In the genomic region with DNA sequence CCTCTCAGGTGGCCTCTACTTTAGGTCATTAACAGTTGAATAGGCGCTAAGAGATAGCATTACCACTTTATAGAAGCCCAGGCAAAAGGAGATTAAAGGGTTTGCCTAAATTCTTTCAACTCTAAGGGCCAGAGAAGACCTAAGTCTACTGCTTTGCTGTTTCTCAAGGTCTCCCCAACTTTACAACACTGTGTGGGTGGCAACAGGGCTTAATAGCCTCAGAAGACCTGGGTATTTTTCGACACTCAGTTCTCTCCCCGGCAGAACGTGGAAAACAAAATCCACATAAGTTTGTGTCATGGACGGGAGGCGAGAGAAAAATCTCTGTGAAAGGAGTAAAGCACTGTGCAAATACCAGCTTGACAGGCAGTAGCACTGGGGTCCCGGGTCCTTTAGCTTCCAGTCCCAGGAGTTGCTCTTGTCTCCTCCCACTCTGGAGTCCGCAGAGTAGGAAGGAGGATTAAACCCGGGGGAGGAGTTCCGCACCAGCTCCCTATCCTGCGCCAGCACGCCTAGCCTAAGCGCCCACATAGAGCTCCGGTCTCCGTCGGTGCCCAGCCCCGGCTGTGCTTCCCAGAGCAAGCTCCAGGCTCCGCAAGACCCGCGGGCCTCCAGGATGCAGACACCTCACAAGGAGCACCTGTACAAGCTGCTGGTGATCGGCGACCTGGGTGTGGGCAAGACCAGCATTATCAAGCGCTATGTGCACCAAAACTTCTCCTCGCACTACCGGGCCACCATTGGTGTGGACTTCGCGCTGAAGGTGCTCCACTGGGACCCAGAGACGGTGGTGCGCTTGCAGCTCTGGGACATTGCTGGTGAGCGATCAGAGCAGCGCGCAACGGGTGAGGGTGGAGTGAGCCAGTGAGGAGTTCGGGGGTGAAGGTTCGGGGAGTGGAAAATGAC, we compare ENCODE assay signal across 8 mouse cellular contexts. TPM values are rescaled to one million over a fixed set of nuclear protein-coding genes. Genes with fewer than 3 reads are reported as not detected.
DNase-seq lines count a peak whose midpoint lies in the region; ATAC-seq and TF ChIP-seq lines count a peak whose summit lies in the region.

Rab38 (plus strand) TSS at position 488 of the 906 bp plus-strand sequence.

- H3K4me1 ChIP-seq in heart, postnatal 0 days (ENCODE audit: control insufficient read depth, insufficient read depth), result 0 out of 2 replicates have a peak, but pooled peaks cover 9% of the 10 kb centered on the region
- H3K4me1 ChIP-seq in liver, embryonic 15.5 days (replicated peaks), result peaks cover 7% of the 10 kb centered on the region; the same call in 1 of the 2 replicates
- H3K4me1 ChIP-seq in neural tube, embryonic 12.5 days, result peaks cover 4% of the 10 kb centered on the region; the same call in 1 of the 2 replicates

- H3K27ac ChIP-seq in heart, postnatal 0 days (ENCODE audit: low read depth), result no peak within 1 kb of the TSS
- H3K27ac ChIP-seq in liver, embryonic 15.5 days (replicated peaks), result no peak within 1 kb of the TSS
- H3K27ac ChIP-seq in neural tube, embryonic 12.5 days, result no peak within 1 kb of the TSS

- DNase-seq in gastrocnemius, adult 18-20 months (ENCODE audit: low spot score), result peak; percentile 2
- no peak for DNase-seq in gastrocnemius, adult 8-10 months (ENCODE audit: low spot score in 2 of 2)
- peak; percentile 6 for DNase-seq in fibroblast of lung, adult 2 months (ENCODE audit: low read depth)
- DNase-seq in heart, postnatal 0 days (ENCODE audit: low spot score), result peak; percentile 37
- DNase-seq in kidney, postnatal 25 days, result peak; percentile 60 to 83
- peak; percentile 8 for DNase-seq in telencephalon, adult 2 months (ENCODE audit: low read depth, low spot score)

- H3K36me3 ChIP-seq in heart, postnatal 0 days (replicated peaks; ENCODE audit: control insufficient read depth, insufficient read depth, low read length), result no peaks in the 10 kb centered on the region
- H3K36me3 ChIP-seq in liver, embryonic 15.5 days (replicated peaks), result no peaks in the 10 kb centered on the region
- no peaks in the 10 kb centered on the region for H3K36me3 ChIP-seq in neural tube, embryonic 12.5 days

- H3K9ac ChIP-seq in heart, postnatal 0 days (replicated peaks; ENCODE audit: low read depth, low read length), result no peak within 1 kb of the TSS; the same call in 1 of the 2 replicates
- H3K9ac ChIP-seq in liver, embryonic 15.5 days, result 0 out of 2 replicates have a peak within 1 kb of the TSS, but pooled peaks have one; percentile 15
- H3K9ac ChIP-seq in neural tube, embryonic 12.5 days, result peak within 1 kb of the TSS; percentile 38; the same call in 1 of the 2 replicates

- H3K27me3 ChIP-seq in heart, postnatal 0 days (ENCODE audit: control insufficient read depth, insufficient read depth, low read length), result peaks cover 5% of the 10 kb centered on the region; the same call in 1 of the 2 replicates
- H3K27me3 ChIP-seq in liver, embryonic 15.5 days, result no peaks in the 10 kb centered on the region
- 0 out of 2 replicates have a peak, but pooled peaks cover 2% of the 10 kb centered on the region for H3K27me3 ChIP-seq in neural tube, embryonic 12.5 days (replicated peaks)

- H3K4me2 ChIP-seq in heart, postnatal 0 days (ENCODE audit: low read depth, low read length), result peak within 1 kb of the TSS; percentile 70
- H3K4me2 ChIP-seq in liver, embryonic 15.5 days, result peak within 1 kb of the TSS; percentile 79
- H3K4me2 ChIP-seq in neural tube, embryonic 12.5 days (replicated peaks), result peak within 1 kb of the TSS; percentile 95

- peak; percentile 79 for ATAC-seq in heart, postnatal 0 days (ENCODE audit: insufficient read depth, low read depth)
- ATAC-seq in liver, embryonic 15.5 days (ENCODE audit: insufficient read depth), result peak; percentile 78
- peak; percentile 86 for ATAC-seq in neural tube, embryonic 12.5 days (ENCODE audit: low FRiP score, low read depth)

- WGBS in heart, postnatal 0 days, result 3% methylated on average over 35 of the region's 35 CpGs
- WGBS in liver, embryonic 15.5 days (ENCODE audit: insufficient replicate concordance), result 3% methylated on average over 35 of the region's 35 CpGs
- WGBS in neural tube, embryonic 12.5 days, result 1% methylated on average over 35 of the region's 35 CpGs

- no peak for TF ChIP-seq CTCF in heart, postnatal 0 days (IDR thresholded peaks at IDR 0.05; ENCODE audit: low read depth)

- peak within 1 kb of the TSS; percentile 51 for H3K4me3 ChIP-seq in heart, postnatal 0 days (ENCODE audit: low read depth, low read length)
- H3K4me3 ChIP-seq in liver, embryonic 15.5 days (replicated peaks), result peak within 1 kb of the TSS; percentile 59
- H3K4me3 ChIP-seq in neural tube, embryonic 12.5 days, result peak within 1 kb of the TSS; percentile 47

- no peak for TF ChIP-seq EP300 in heart, postnatal 0 days (IDR thresholded peaks at IDR 0.05; ENCODE audit: low read depth)

- H3K9me3 ChIP-seq in heart, postnatal 0 days (replicated peaks; ENCODE audit: control insufficient read depth, low read length), result no peaks in the 10 kb centered on the region
- H3K9me3 ChIP-seq in liver, embryonic 15.5 days (replicated peaks), result no peaks in the 10 kb centered on the region
- no peaks in the 10 kb centered on the region for H3K9me3 ChIP-seq in neural tube, embryonic 12.5 days

RNA-seq across cellular contexts. Expression of gene Rab38, which starts in this region (rescaled TPM):
- not detected for total RNA-seq in gastrocnemius, adult 18-20 months (2021)
- total RNA-seq in gastrocnemius, adult 8-10 months (2022), result not detected
- 2.1 TPM in 1 of 2 replicates, not detected in the other for total RNA-seq in heart, postnatal 0 days (2014; rRNA removed; ENCODE audit: low replicate concordance)
- 1.2 and 1.4 TPM in 2 replicates for polyA plus RNA-seq in heart, postnatal 0 days (2015; fragmentation: Nextera tagmentation; extraction: Ambion mirVana)
- 2.2 and 2.5 TPM in 2 replicates for polyA plus RNA-seq in liver, embryonic 15.5 days (2015; fragmentation: Nextera tagmentation; extraction: Ambion mirVana)
- 2.2 and 2.4 TPM in 2 replicates for polyA plus RNA-seq in neural tube, embryonic 12.5 days (2016; fragmentation: Nextera tagmentation; extraction: Ambion mirVana)

Comparison
In these comparisons a context has a peak if more than half of its experiments do, and no peak if none do; other contexts are left out.
1. Peak in DNase-seq in gastrocnemius, adult 18-20 months; RNA of the gene not detected or under 1 TPM.
2. DNase-seq: peak in fibroblast of lung, adult 2 months (single experiment), heart, postnatal 0 days (single experiment), kidney, postnatal 25 days (2 of 2) and telencephalon, adult 2 months (single experiment); none in gastrocnemius, adult 8-10 months (0 of 2).
3. Peak in every context shown above with its lines, with median percentiles within 50 percentile points of each other: ATAC-seq, H3K4me2 ChIP-seq and H3K4me3 ChIP-seq.